Mouse (Mus musculus) ovary, adult 2 months (tissue): Measurements from ENCODE around the gene Olfr1065. TPM values are rescaled to one million over a fixed set of nuclear protein-coding genes. Genes with fewer than 3 reads are reported as not detected.

Experiments used
- polyA plus RNA-seq: library from polyadenylated mRNA; depleted of rRNA; stranded (reverse); fragments of >200 nt; gene quantifications from 2 replicates; pipeline ENCODE4 v1.2.3, GENCODE M21; 2012; rRNA removed

Olfr1065 gene
- polyA plus RNA-seq = not detected in 2 replicates

DNA sequence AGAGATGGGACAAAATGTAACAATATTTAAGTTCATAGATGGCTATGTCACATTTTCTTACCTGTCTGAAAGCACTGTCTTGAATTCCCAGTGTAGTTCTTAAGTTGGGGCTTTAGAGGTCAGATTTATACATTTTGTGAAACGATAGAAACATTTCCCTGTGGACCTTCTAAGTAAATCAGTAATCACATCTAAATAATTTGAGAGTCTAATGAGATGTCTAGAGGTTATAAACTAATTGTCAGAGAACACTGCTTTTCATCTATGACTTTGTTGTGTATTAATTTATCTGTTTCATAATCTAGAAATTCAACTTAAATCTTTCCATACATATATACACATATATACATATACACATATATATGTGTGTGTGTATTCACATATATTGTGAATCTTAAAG is at the start of gene Olfr1065:
Olfr1065 (minus strand) TSS at position 101 of the 400 bp plus-strand sequence.

DNA sequence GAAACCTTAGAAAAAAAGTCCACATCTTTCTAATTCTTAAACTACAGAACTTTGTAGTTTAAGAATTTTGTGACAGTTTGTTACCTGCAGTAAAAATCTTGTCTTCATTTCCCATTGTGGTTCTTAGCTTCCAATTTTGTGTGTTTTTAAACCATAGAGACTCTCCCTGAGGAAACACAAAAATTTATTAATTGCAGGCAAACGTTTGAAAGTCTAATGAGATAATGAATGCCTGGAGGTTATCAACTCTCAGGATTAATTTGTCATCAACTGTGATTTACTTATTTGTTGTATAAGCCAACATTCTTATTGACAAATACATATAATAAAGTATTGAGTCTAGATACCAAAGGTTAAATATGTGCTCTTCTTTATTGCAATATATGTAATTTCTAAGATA is 36.9 kb upstream of the Olfr1065 start, which contains the start of gene Olfr228:
Olfr228 (minus strand) TSS at position 101 of the 400 bp plus-strand sequence.

DNA sequence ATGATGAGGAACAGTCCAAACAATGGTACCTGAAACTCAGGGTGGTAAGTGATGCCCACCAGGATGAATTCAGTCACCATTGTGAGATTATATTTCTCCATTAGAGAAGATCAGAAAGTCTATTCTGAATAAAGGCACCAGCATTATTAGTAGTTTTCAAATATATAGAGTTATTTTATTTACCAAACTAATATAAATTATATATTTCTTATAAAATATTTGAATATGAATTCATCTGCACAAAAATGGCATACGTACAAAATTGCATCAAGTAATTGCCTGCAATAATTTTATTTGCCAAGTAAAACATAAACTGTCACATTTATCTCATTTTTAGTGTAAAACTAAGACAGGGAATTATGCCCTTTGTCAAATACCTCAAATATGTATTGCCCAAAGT is 5.8 kb upstream of the Olfr1065 start, which contains the start of gene Olfr1066:
Olfr1066 (minus strand) TSS at position 101 of the 400 bp plus-strand sequence.

DNA sequence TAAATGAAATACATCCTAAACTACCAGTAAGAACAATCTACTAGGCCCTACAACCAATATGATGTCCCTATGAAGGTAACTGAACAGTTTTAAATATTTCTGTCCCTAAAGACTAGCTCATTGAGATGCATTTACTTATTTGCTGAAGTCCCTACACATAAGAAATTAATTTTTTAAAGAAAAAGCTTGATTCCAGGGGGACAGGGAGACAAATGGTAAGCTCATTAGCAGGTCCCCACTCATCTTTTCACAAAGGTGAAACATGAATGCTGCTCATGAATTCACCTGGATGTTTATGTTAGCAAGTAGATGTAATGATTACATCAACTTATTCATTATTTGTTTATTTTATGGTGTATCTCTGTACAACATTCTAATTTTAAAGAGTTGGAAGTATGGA is 23.7 kb downstream of the Olfr1065 start, which contains the start of gene Olfr1062:
Olfr1062 (minus strand) TSS at position 101 of the 400 bp plus-strand sequence.

DNA sequence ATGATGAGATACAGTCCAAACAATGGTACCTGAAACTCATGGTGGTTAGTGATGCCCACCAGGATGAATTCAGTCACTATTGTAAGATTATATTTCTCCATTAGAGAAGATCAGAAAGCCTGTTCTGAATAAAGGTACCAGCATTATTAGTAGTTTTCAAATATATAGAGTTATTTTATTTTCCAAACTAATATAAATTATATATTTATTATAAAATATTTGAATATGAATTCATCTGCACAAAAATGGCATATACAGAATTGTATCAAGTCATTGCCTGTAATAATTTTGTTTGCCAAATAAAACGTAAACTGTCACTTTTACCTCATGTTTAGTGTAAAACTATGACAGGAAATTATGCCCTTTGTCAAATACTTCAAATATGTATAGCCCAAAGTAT is 36.4 kb downstream of the Olfr1065 start, which contains the start of gene Olfr1061:
Olfr1061 (minus strand) TSS at position 101 of the 400 bp plus-strand sequence.

Other genes starting within 250 kb of the Olfr1065 start
- not detected in 2 replicates for gene Olfr1045, start 247.6 kb downstream of the Olfr1065 start, polyA plus RNA-seq
- gene Olfr1046, start 231.3 kb downstream of the Olfr1065 start, polyA plus RNA-seq = not detected in 2 replicates
- not detected in 2 replicates for gene Olfr1047, start 219.2 kb downstream of the Olfr1065 start, polyA plus RNA-seq
- not detected in 2 replicates for gene Olfr1048, start 210.3 kb downstream of the Olfr1065 start, polyA plus RNA-seq
- gene Olfr1049, start 192.3 kb downstream of the Olfr1065 start, polyA plus RNA-seq = not detected in 2 replicates
- not detected in 2 replicates for gene Olfr1051, start 171.5 kb downstream of the Olfr1065 start, polyA plus RNA-seq
- gene Olfr1052, start 158.1 kb downstream of the Olfr1065 start, polyA plus RNA-seq = not detected in 2 replicates
- gene Olfr1053, start 135.3 kb downstream of the Olfr1065 start, polyA plus RNA-seq = not detected in 2 replicates
- not detected in 2 replicates for gene Olfr1054, start 115.2 kb downstream of the Olfr1065 start, polyA plus RNA-seq
- not detected in 2 replicates for gene Olfr1055, start 100.3 kb downstream of the Olfr1065 start, polyA plus RNA-seq
- gene Olfr1056, start 88.1 kb downstream of the Olfr1065 start, polyA plus RNA-seq = not detected in 2 replicates
- not detected in 2 replicates for gene Olfr1057, start 72.2 kb downstream of the Olfr1065 start, polyA plus RNA-seq
- gene Olfr1058, start 62.0 kb downstream of the Olfr1065 start, polyA plus RNA-seq = not detected in 2 replicates
- not detected in 2 replicates for gene Olfr1061, start 36.5 kb downstream of the Olfr1065 start, polyA plus RNA-seq
- gene Olfr1062, start 23.8 kb downstream of the Olfr1065 start, polyA plus RNA-seq = not detected in 2 replicates
- gene Olfr1066, start 5.7 kb upstream of the Olfr1065 start, polyA plus RNA-seq = not detected in 2 replicates
- not detected in 2 replicates for gene Olfr228, start 36.8 kb upstream of the Olfr1065 start, polyA plus RNA-seq
- not detected in 2 replicates for gene Olfr1076, start 57.9 kb upstream of the Olfr1065 start, polyA plus RNA-seq
- gene Olfr1079, start 91.9 kb upstream of the Olfr1065 start, polyA plus RNA-seq = not detected in 2 replicates
- not detected in 2 replicates for gene Olfr1080, start 107.6 kb upstream of the Olfr1065 start, polyA plus RNA-seq
- gene Olfr1082, start 148.4 kb upstream of the Olfr1065 start, polyA plus RNA-seq = not detected in 2 replicates
- gene Olfr1084, start 189.1 kb upstream of the Olfr1065 start, polyA plus RNA-seq = not detected in 2 replicates
- gene Olfr1085, start 211.4 kb upstream of the Olfr1065 start, polyA plus RNA-seq = not detected in 2 replicates
- not detected in 2 replicates for gene Olfr1086, start 229.5 kb upstream of the Olfr1065 start, polyA plus RNA-seq
- not detected in 2 replicates for gene Olfr1087, start 247.8 kb upstream of the Olfr1065 start, polyA plus RNA-seq